Mouse (Mus musculus): ENCODE results near the gene Ankrd13a.

The Ankrd13a gene

DNA sequence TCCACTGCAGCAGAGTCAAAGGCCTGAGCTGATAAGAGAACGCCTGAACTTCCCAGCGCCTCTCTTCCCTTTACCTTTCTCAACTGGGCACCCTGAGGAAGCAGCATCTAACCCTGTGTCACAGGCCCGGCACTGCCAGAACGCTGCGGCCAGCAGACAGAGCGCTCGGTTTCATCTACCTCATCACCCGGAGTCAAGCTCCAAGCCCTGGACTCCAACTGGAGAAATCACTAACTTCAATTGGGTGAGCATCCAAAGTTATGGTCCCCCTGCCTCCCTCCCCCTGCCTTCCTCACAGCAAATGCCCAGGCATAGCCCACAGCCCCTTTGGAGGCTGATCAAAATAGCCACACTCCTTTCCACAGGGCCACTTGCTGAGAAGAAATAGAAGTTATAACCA, 7.8 kb upstream of the Ankrd13a start:
- in situ Hi-C loops (cut with MboI, MseI): no loop called here

GRCm38 (mm10) chr5:114767185-114767584, 7.3 kb upstream of the Ankrd13a start:
- in situ Hi-C loops (cut with MboI, MseI): no loop called here

- in situ Hi-C loops (cut with MboI, MseI): no loop called here
Observed at GRCm38 (mm10) chr5:114769786-114770185, 4.7 kb upstream of the Ankrd13a start.

- in situ Hi-C loops (cut with MboI, MseI): no loop called here
Observed at GRCm38 (mm10) chr5:114771796-114772195, 2.7 kb upstream of the Ankrd13a start.

- in situ Hi-C loops (cut with MboI, MseI): no loop called here
Observed at GRCm38 (mm10) chr5:114772456-114773203, 1.8 kb upstream of the Ankrd13a start.

- in situ Hi-C loops (cut with MboI, MseI): no loop called here
Observed at GRCm38 (mm10) chr5:114773211-114773710, 1.2 kb upstream of the Ankrd13a start.

GRCm38 (mm10) chr5:114773780-114774179, 697 bp upstream of the Ankrd13a start:
- in situ Hi-C loops (cut with MboI, MseI): no loop called here

- in situ Hi-C loops (cut with MboI, MseI): no loop called here
Observed at GRCm38 (mm10) chr5:114775056-114775979, 841 bp downstream of the Ankrd13a start, which contains the start of gene Git2. Gene Git2 (minus strand): TSS chr5:114775517.

DNA sequence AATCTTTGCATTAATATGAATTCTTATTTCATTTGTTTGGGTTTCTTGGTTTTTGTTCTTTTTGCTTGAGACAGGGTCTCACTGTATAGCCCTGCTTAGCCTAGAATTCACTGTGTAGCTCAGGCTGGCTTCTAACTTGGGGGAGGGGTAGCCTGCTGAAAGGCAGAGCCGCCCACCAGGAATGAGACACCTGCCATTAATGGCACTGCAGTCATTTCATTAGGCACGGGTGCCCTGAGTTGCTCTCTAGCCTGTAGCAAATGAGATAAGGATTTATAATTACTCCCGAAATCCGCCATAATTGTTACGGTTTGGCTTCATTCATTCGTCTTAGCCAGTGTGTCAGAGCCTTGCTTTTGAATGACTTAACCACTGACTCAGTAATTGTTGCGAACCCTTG, 1.7 kb downstream of the Ankrd13a start:
- in situ Hi-C loops (cut with MboI, MseI): no loop called here

- in situ Hi-C loops (cut with MboI, MseI): no loop called here
Observed at GRCm38 (mm10) chr5:114779956-114780489, 5.5 kb downstream of the Ankrd13a start.

GRCm38 (mm10) chr5:114780912-114781311, 6.4 kb downstream of the Ankrd13a start:
- in situ Hi-C loops (cut with MboI, MseI): no loop called here

- in situ Hi-C loops (cut with MboI, MseI): no loop called here
Observed at GRCm38 (mm10) chr5:114782991-114783390, 8.5 kb downstream of the Ankrd13a start.

DNA sequence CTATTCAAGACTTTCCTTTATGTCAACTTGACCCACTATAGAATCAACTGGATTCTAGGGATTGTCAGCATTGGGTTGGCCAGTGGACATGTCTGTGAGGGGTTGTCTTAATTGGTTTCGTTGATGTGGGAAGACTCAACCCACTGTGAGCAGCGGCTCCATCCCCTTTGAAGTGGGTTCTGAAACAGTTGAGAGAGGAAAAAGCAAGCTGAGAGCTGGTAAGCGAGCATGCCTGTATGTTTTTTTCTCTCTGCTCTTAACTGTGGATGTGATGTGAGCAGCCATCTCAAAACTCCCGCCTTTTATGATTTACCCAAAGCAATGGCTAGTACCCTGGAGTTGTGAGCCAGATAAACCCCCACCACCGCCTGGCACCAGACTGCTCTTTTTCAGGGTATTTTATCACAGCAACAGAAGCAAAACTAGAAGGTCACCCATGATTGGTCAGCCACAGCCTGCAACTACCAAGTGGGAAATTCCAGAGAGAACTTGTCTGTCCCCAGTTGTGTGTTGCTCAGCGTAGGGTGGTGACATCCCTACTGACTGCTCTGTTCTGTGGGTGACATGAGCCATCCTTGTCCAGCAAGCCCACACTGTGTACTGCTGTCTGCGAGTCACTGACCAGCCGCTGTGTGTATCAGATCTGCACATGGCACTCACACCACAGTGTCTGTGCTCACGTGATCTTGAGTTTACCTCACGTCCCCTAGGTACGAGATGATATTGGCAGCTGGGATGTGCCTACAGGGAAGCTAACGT, 9.1 kb downstream of the Ankrd13a start:
- in situ Hi-C loops (cut with MboI, MseI): no loop called here

- in situ Hi-C loops (cut with MboI, MseI): no loop called here
Observed at GRCm38 (mm10) chr5:114784622-114785165, 10.2 kb downstream of the Ankrd13a start.

GRCm38 (mm10) chr5:114785196-114785595, 10.7 kb downstream of the Ankrd13a start:
- in situ Hi-C loops (cut with MboI, MseI): no loop called here

GRCm38 (mm10) chr5:114793317-114793716, 18.8 kb downstream of the Ankrd13a start:
- in situ Hi-C loops (cut with MboI, MseI): no loop called here

GRCm38 (mm10) chr5:114794609-114795008, 20.1 kb downstream of the Ankrd13a start:
- in situ Hi-C loops (cut with MboI, MseI): no loop called here

DNA sequence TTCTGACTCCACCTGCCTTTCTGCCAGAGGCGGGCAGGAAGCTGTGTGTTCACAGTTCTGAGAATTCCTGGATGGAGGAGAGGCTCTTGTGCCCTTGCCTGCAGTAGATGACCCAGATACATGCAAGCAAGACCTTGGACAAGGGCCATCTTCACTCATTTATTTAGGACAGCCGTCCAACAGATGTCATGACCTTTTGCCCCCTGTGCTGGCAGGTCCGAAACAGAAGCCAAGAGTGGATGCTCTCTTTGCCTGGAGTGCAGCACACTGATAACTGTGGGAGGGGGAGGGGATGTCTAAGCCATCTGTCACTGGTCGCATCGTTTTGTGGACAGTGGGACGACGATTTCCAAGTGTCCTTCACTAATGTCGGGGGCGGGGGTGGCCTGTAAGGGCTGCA, 20.8 kb downstream of the Ankrd13a start:
- in situ Hi-C loops (cut with MboI, MseI): no loop called here

DNA sequence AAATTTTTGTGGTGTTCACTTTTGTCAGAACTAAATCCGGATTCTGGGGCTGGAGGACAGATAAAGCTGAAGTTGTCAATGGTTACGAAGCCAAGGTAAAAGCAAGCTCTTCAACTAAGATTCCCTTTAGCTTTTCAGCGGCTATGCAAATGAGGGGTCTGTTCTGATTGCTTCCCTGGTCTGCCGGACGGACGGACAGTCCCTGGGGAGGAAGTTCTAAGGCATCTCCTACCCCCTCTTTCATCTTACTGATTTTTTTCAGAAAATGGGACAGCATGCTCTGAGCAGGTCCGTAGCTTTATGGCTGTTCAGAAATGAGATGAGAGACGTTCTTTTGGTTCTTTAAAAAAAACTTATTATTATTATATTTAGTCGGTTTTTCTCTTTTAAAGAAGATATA, 21.2 kb downstream of the Ankrd13a start:
- in situ Hi-C loops (cut with MboI, MseI): no loop called here

DNA sequence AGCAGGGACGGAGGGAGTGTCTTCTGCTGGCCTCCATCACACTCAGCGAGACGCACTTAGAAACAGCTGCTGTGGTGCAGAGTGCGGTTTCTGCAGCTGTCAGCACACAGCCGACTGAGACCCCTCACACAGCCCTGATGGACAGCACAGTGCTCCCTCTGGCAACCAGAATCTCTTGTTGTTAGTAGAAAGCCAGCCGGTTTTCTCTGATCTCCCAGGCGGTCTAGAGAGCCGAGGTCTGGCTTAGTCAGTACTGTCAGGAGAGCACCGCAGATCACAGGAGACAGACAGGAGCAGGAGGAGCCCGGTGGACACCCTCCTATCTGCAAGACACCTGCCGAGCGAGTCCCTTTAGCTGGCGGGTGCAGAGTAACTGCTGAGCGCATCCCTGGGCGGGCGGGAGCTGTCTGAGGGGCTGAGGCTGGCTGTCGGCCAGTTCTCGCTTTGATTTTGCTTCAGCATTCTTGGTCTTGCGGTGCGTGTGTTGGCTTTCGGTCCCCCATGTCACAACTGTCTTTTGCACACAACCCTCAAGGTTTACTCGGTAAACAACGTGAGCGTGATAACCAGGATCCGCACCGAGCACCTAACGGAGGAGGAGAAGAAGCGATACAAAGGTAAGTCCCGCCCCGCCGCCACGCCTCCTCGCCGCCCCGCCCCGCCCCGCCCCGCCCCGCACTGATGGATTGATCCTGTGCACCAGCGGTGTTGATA, 22.0 kb downstream of the Ankrd13a start:
- in situ Hi-C loops (cut with MboI, MseI): no loop called here

Measured in T-helper 1 cell (primary cell).